Mouse (Mus musculus): ENCODE measurements around the gene Donson. TPM values are rescaled to one million over a fixed set of nuclear protein-coding genes. Genes with fewer than 3 reads are reported as not detected.

Donson gene
- polyA plus RNA-seq, 1 experiment from 2014 or later: 26.2 TPM

DNA sequence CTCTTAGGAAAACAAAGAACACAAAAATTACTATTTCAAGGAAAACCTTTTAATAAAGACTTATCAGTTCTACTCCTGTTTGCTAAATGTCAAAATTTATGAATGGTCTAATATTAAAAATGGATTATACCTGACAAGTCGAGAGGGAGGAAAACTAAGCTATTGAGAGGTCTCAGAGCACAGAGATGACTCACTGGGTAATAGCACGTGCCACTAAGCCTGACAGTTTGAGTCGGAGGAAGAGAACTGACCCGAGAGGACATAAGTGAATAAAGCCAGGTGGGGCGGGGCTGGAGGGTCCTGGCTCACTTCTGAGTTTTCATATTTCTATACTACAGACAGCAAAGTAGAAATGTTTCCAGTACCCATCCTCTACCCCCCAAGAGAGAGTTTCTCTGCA, 2.2 kb downstream of the Donson start:
- ATAC-seq (ENCODE audit: borderline replicate concordance, extremely low read depth, low FRiP score, low TSS enrichment): no peak
- H3K4me2 ChIP-seq: no peak overlapping the region
- no peaks in the 10 kb centered on the region for H3K27me3 ChIP-seq
- peaks cover 18% of the 10 kb centered on the region; the same call in 1 of the 2 replicates for H3K4me1 ChIP-seq
- H3K27ac ChIP-seq: no peak overlapping the region
- H3K9me3 ChIP-seq: no peaks in the 10 kb centered on the region
- H3K9ac ChIP-seq: no peak overlapping the region
- peaks cover 38% of the 10 kb centered on the region for H3K36me3 ChIP-seq
- no peak overlapping the region for H3K4me3 ChIP-seq
- 79% methylated on average over 5 of the region's 5 CpGs for WGBS

DNA sequence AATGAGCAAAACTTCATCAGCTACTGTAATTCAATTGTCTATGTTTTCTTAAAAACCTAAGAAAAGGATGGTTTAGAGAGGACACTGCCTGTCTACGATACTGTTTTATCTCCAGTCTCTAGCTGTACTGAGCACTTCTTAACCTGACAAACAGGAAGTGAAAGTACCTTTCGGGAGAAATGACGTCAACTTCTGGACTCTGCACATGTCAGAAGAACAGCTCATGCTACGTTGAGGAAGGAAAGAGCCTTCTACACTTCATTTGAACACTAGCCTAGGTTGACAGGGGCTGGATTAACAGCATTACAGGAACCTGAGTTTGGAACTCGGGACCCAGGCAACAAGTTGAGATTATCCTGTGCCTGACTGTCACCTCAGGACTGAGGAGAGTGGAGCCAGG, 3.0 kb downstream of the Donson start:
- no peak for ATAC-seq (ENCODE audit: borderline replicate concordance, extremely low read depth, low FRiP score, low TSS enrichment)
- WGBS: 80% methylated on average over 5 of the region's 5 CpGs
- no peaks in the 10 kb centered on the region for H3K9me3 ChIP-seq
- H3K27me3 ChIP-seq: no peaks in the 10 kb centered on the region
- H3K4me2 ChIP-seq: no peak overlapping the region
- no peak overlapping the region for H3K27ac ChIP-seq
- peaks cover 18% of the 10 kb centered on the region; the same call in 1 of the 2 replicates for H3K4me1 ChIP-seq
- no peak overlapping the region for H3K9ac ChIP-seq
- peaks cover 43% of the 10 kb centered on the region for H3K36me3 ChIP-seq
- no peak overlapping the region for H3K4me3 ChIP-seq

DNA sequence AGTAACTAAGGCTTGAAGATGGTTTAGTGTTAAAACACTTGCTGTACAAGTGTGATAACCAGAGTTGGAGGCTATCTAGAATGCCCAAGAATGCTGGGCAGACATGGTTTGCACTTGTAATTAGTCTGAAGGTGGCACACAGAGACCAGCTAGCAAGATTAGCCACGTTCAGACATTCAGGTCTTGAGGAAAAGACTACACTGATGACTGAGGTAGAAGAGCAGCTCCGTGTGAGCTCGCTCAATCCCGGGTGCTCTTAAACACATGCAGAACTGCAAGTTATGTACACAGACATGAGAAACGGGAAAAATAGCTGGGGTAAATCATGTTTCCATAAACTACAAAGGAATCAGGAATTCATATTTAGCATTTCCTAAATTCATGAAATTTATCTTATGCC, 7.9 kb downstream of the Donson start:
- 68% methylated on average over 5 of the region's 5 CpGs for WGBS
- H3K36me3 ChIP-seq: peaks cover 80% of the 10 kb centered on the region

DNA sequence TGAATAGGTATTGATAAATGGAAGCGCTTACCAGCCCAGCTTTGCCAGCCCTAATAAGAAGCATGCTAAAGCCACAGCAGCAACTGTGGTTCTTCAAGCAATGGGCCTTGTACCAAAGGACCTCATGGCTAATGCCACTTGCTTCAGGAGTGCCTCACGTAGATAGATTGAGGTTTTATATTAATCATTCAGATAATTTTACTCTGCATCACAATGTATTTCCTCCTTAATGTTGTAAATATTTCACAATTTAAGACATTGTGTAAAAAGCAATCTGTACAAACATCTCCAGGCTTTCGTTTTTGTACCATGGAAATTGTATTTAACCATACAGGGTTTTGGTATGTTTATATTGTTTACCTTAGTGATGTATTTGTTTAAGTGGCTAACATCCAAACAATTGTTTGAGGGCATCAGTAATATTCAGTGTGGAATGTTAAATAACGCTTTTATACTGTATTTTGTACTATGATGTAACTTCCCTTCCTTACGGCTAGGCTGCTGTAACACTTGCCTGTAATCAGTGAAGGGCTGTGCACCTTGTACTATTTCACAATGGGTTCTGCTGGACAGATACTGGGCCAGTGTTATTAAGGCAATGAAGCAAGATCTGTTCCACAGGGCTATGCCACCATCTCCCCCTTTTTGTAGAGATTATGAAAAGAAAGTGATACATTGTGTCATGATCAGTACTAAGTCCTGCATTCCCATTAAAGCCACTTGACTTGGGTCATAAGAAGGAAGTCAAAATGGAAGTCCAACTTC, 10.2 kb downstream of the Donson start:
- H3K4me3 ChIP-seq: no peak overlapping the region

More for the DNA sequence above, 7.9 kb downstream of the Donson start:
- H3K9me3 ChIP-seq: no peaks in the 10 kb centered on the region
- no peaks in the 10 kb centered on the region for H3K4me1 ChIP-seq
- H3K27ac ChIP-seq: no peak overlapping the region
- no peaks in the 10 kb centered on the region for H3K27me3 ChIP-seq
- H3K4me2 ChIP-seq: no peak overlapping the region
- no peak overlapping the region for H3K4me3 ChIP-seq
- no peak for ATAC-seq (ENCODE audit: borderline replicate concordance, extremely low read depth, low FRiP score, low TSS enrichment)
- H3K9ac ChIP-seq: no peak overlapping the region

DNA sequence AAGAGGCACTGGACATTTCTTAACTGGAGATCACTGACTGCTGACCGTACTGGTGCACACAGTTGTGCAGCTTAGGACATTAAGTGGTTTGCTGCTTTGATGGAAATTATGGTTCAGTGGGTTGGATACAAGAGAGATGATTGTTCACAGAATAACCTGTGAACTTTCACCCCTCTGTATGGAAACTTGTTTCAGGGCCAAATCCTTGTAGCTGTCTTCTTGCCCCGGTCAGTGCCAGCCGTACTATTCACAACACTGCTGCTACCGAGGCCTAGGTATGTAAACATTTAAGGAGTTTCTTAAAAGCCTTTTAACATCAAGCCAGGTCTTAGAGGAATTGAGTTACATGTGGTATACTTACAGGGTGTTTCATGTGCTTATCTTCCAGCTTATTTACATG, 14.1 kb downstream of the Donson start:
- no peaks in the 10 kb centered on the region for H3K4me1 ChIP-seq
- H3K27ac ChIP-seq: no peak overlapping the region
- no peak overlapping the region for H3K4me2 ChIP-seq
- no peaks in the 10 kb centered on the region for H3K27me3 ChIP-seq
- H3K36me3 ChIP-seq: peaks cover 84% of the 10 kb centered on the region
- ATAC-seq (ENCODE audit: borderline replicate concordance, extremely low read depth, low FRiP score, low TSS enrichment): no peak
- H3K4me3 ChIP-seq: no peak overlapping the region
- no peaks in the 10 kb centered on the region for H3K9me3 ChIP-seq
- no peak overlapping the region for H3K9ac ChIP-seq
- WGBS: 62% methylated on average over 4 of the region's 4 CpGs

More for the DNA sequence above, 10.2 kb downstream of the Donson start:
- Histone ChIP-seq H3K9me3 (no peaks in the 10 kb centered on the region), H3K4me1 (no peaks in the 10 kb centered on the region), H3K36me3 (peaks cover 80% of the 10 kb centered on the region), H3K9ac (no peak overlapping the region), H3K4me2 (no peak overlapping the region), H3K27me3 (no peaks in the 10 kb centered on the region), H3K27ac (no peak overlapping the region)
- no peak for ATAC-seq (ENCODE audit: borderline replicate concordance, extremely low read depth, low FRiP score, low TSS enrichment)
- 80% methylated on average over 5 of the region's 5 CpGs for WGBS

DNA sequence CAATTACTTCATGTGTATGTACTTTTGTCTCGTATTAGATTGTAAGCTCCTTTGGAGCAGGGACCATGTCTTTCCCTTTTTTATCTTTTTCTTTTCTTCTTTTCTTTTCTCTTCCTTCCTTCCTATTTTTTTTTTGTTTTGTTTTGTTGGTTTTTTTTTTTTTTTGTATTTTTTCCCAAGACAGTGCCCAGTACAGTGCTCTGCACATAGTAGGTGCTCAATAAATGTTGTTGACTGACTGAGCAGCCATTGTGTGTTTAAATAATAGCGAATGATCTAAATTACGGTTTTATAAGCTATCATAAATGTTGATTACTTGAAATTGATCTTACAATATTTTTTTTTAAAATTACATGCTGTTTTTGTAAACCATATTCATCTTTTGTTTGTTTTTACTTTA, 24.8 kb downstream of the Donson start:
- Histone ChIP-seq H3K9me3 (no peaks in the 10 kb centered on the region), H3K4me2 (no peak overlapping the region), H3K4me3 (no peak overlapping the region), H3K27me3 (no peaks in the 10 kb centered on the region), H3K27ac (no peak overlapping the region), H3K4me1 (no peaks in the 10 kb centered on the region), H3K9ac (no peak overlapping the region), H3K36me3 (peaks cover 84% of the 10 kb centered on the region)
- 91% methylated on average over 3 of the region's 3 CpGs for WGBS
- ATAC-seq (ENCODE audit: borderline replicate concordance, extremely low read depth, low FRiP score, low TSS enrichment): no peak

DNA sequence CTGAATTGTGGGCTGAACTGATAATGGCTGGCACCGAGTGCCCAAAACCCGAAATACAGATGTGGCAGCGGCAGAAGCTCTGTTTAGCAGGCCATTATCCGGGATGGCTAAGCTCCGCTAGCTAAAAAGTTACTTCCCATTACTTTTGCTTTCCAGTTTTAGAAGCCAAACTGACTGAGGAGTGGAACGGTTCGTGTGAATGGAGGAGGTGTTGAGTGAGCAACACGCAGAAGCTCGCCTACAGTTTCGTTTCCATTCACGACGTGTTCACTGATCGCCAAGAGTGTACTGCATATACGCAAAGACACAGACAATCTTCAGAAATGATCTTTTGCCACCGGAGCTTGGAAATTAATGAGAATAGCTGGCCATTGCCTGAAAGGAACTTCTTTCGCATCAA, 26.2 kb downstream of the Donson start:
- Histone ChIP-seq H3K36me3 (peaks cover 93% of the 10 kb centered on the region), H3K4me1 (no peaks in the 10 kb centered on the region), H3K9me3 (no peaks in the 10 kb centered on the region), H3K4me3 (no peak overlapping the region), H3K27ac (no peak overlapping the region), H3K9ac (no peak overlapping the region), H3K4me2 (no peak overlapping the region), H3K27me3 (no peaks in the 10 kb centered on the region)
- 91% methylated on average over 16 of the region's 16 CpGs for WGBS
- ATAC-seq (ENCODE audit: borderline replicate concordance, extremely low read depth, low FRiP score, low TSS enrichment): no peak

DNA sequence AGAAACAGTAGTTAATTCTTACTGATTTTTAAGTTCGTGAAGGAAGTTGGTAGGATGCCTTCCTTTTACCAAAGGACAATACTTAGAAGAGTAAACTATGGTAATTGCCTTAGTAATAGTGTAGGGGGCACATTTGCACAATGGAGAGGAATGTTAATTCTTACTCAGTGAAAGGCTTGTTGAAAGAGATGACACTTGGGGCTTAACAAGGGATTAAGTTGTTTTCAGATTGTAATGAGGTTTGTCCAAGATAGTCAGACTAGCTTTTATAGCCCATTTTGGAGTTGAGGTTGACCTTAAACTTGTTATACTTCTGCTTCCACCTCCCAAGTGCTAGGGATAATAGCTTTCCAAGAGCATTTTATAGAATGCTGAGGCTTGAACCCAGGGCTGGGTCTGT, 27.2 kb downstream of the Donson start:
- H3K9me3 ChIP-seq: no peaks in the 10 kb centered on the region
- no peaks in the 10 kb centered on the region for H3K4me1 ChIP-seq
- H3K36me3 ChIP-seq: peaks cover 93% of the 10 kb centered on the region
- no peaks in the 10 kb centered on the region for H3K27me3 ChIP-seq
- no peak overlapping the region for H3K27ac ChIP-seq
- no peak for ATAC-seq (ENCODE audit: borderline replicate concordance, extremely low read depth, low FRiP score, low TSS enrichment)
- no peak overlapping the region for H3K9ac ChIP-seq
- no peak overlapping the region for H3K4me3 ChIP-seq
- 61% methylated on average over 1 of the region's 1 CpGs for WGBS
- no peak overlapping the region for H3K4me2 ChIP-seq

DNA sequence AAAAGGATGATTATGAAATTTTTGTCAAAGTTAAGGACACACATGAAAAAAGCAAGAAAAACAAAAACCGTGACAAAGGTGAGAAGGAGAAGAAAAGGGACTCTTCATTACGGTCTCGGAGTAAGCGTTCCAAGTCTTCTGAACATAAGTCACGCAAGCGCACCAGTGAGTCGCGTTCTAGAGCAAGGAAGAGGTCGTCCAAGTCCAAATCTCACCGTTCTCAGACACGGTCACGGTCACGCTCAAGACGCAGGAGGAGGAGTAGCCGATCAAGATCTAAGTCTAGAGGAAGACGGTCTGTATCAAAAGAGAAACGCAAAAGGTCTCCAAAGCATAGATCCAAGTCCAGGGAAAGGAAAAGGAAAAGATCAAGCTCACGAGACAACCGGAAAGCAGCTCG, 28.8 kb downstream of the Donson start:
- H3K9ac ChIP-seq: no peak overlapping the region
- no peak overlapping the region for H3K4me2 ChIP-seq
- no peak overlapping the region for H3K4me3 ChIP-seq
- ATAC-seq (ENCODE audit: borderline replicate concordance, extremely low read depth, low FRiP score, low TSS enrichment): no peak
- no peaks in the 10 kb centered on the region for H3K9me3 ChIP-seq
- WGBS: 97% methylated on average over 20 of the region's 20 CpGs
- no peak overlapping the region for H3K27ac ChIP-seq
- no peaks in the 10 kb centered on the region for H3K4me1 ChIP-seq
- peaks cover 93% of the 10 kb centered on the region for H3K36me3 ChIP-seq
- no peaks in the 10 kb centered on the region for H3K27me3 ChIP-seq

DNA sequence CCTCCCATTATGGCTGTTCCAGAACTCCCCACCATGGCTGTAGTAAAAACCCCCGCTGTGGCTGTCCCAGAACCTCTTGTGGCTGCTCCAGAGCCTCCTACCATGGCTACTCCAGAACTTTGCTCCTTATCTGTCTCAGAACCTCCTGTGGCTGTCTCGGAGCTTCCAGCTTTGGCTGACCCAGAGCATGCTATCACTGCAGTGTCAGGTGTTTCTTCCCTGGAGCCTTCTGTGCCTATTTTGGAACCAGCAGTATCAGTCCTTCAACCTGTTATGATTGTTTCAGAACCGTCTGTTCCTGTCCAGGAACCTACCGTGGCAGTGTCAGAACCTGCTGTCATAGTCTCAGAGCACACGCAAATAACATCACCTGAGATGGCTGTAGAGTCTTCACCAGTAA, 30.1 kb downstream of the Donson start:
- Histone ChIP-seq H3K4me1 (no peaks in the 10 kb centered on the region), H3K9me3 (no peaks in the 10 kb centered on the region), H3K4me3 (no peak overlapping the region), H3K4me2 (no peak overlapping the region), H3K27me3 (no peaks in the 10 kb centered on the region), H3K36me3 (peaks cover 93% of the 10 kb centered on the region), H3K9ac (no peak overlapping the region), H3K27ac (no peak overlapping the region)
- 95% methylated on average over 5 of the region's 5 CpGs for WGBS
- no peak for ATAC-seq (ENCODE audit: borderline replicate concordance, extremely low read depth, low FRiP score, low TSS enrichment)

DNA sequence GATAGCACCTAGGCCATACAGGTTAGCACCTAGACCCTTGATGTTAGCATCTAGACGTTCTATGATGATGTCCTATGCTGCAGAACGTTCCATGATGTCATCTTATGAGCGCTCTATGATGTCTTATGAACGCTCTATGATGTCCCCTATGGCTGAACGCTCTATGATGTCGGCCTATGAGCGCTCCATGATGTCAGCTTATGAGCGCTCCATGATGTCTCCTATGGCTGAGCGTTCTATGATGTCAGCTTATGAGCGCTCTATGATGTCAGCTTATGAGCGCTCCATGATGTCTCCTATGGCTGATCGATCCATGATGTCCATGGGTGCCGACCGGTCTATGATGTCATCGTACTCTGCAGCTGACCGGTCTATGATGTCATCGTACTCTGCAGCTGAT, 31.3 kb downstream of the Donson start:
- no peak overlapping the region for H3K27ac ChIP-seq
- H3K27me3 ChIP-seq: no peaks in the 10 kb centered on the region
- H3K36me3 ChIP-seq: peaks cover 89% of the 10 kb centered on the region
- WGBS: 97% methylated on average over 17 of the region's 17 CpGs
- H3K9ac ChIP-seq: no peak overlapping the region
- H3K4me3 ChIP-seq: no peak overlapping the region
- 0 out of 2 replicates have a peak, but pooled peaks cover 3% of the 10 kb centered on the region for H3K4me1 ChIP-seq
- ATAC-seq (ENCODE audit: borderline replicate concordance, extremely low read depth, low FRiP score, low TSS enrichment): no peak
- no peak overlapping the region for H3K4me2 ChIP-seq
- no peaks in the 10 kb centered on the region for H3K9me3 ChIP-seq

DNA sequence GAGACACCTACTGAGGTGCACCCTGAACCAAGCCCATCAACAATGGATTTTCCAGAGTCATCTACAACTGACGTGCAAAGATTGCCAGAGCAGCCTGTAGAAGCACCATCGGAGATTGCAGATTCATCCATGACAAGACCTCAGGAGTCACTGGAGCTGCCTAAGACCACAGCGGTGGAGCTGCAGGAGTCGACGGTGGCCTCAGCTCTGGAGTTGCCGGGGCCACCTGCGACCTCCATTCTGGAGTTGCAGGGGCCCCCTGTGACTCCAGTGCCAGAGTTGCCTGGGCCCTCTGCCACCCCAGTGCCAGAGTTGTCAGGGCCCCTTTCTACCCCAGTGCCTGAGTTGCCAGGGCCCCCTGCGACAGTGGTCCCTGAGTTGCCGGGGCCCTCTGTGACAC, 33.3 kb downstream of the Donson start:
- no peaks in the 10 kb centered on the region for H3K27me3 ChIP-seq
- H3K9ac ChIP-seq: no peak overlapping the region
- ATAC-seq (ENCODE audit: borderline replicate concordance, extremely low read depth, low FRiP score, low TSS enrichment): no peak

More for the DNA sequence above, 33.3 kb downstream of the Donson start:
- 0 out of 2 replicates have a peak, but pooled peaks cover 7% of the 10 kb centered on the region for H3K4me1 ChIP-seq
- H3K36me3 ChIP-seq: peaks cover 79% of the 10 kb centered on the region
- no peak overlapping the region for H3K27ac ChIP-seq
- WGBS: 93% methylated on average over 9 of the region's 9 CpGs
- no peaks in the 10 kb centered on the region for H3K9me3 ChIP-seq
- no peak overlapping the region for H3K4me3 ChIP-seq
- H3K4me2 ChIP-seq: no peak overlapping the region

All from lung, embryonic 15.5 days (tissue).